Mouse (Mus musculus): ENCODE measurements at regions not wholly inside any gene's neighbourhood (a gene's known extent, or its start where the extent isn't known, plus 50 kb on each side); places are given as distances from the start of the nearest gene placed in this dataset.

GRCm38 (mm10) chr3:60388593-60388992 lies 84.0 kb upstream of the Mbnl1 start:
- Histone ChIP-seq H3K4me3 (ENCODE audit: control insufficient read depth in 1 of 2, insufficient read depth in 1 of 2, low read depth in 2 of 2, low read length in 2 of 2) (no peak overlapping the region), H3K27me3 (ENCODE audit: control insufficient read depth in 1 of 2, insufficient read depth in 2 of 2, low read length in 2 of 2) (no peaks in the 10 kb centered on the region), H3K36me3 (ENCODE audit: control insufficient read depth in 1 of 2, insufficient read depth in 2 of 2, low read length in 2 of 2) (peaks cover 0 to 8% of the 10 kb centered on the region in 2 experiments; a peak in 2 of 4 replicates), H3K79me2 (ENCODE audit: control insufficient read depth, insufficient read depth, low read length, poor library complexity) (no peaks in the 10 kb centered on the region), H3K9me3 (replicated peaks; ENCODE audit: insufficient read depth, low read length) (no peaks in the 10 kb centered on the region), H3K27ac (ENCODE audit: control insufficient read depth, low read depth, low read length) (no peak overlapping the region), H3K9ac (ENCODE audit: control insufficient read depth, low read depth, low read length, poor library complexity, severe bottlenecking) (no peak overlapping the region), H3K4me1 (ENCODE audit: control insufficient read depth in 1 of 2, insufficient read depth in 2 of 2, low read length in 2 of 2) (peaks cover 8 to 10% of the 10 kb centered on the region in 2 experiments)
- TF ChIP-seq CHD2 (IDR thresholded peaks at IDR 0.05; ENCODE audit: low read length), result no peak
- no peak for TF ChIP-seq MAZ (IDR thresholded peaks at IDR 0.05; ENCODE audit: low read depth, low read length)
- TF ChIP-seq TAL1 (IDR thresholded peaks at IDR 0.05; ENCODE audit: low read length), result no peak
- no peak for TF ChIP-seq CTCF (IDR thresholded peaks at IDR 0.05 in 2 of 3, conservative IDR thresholded peaks at IDR 0.05 in 1 of 3; ENCODE audit: control insufficient read depth in 1 of 3, insufficient read depth in 1 of 3, low read depth in 2 of 3, low read length in 3 of 3, poor library complexity in 1 of 3, severe bottlenecking in 1 of 3)
- no peak for TF ChIP-seq MYC (IDR thresholded peaks at IDR 0.05; ENCODE audit: low read depth, low read length)
- TF ChIP-seq ZKSCAN1 (IDR thresholded peaks at IDR 0.05; ENCODE audit: low read depth, low read length), result no peak
- no peak for TF ChIP-seq ETS1 (IDR thresholded peaks at IDR 0.05; ENCODE audit: low read depth, low read length)
- TF ChIP-seq GABPA (IDR thresholded peaks at IDR 0.05; ENCODE audit: low read depth, low read length), result no peak
- DNase-seq (ENCODE audit: low read depth, low spot score), result no peak

DNA sequence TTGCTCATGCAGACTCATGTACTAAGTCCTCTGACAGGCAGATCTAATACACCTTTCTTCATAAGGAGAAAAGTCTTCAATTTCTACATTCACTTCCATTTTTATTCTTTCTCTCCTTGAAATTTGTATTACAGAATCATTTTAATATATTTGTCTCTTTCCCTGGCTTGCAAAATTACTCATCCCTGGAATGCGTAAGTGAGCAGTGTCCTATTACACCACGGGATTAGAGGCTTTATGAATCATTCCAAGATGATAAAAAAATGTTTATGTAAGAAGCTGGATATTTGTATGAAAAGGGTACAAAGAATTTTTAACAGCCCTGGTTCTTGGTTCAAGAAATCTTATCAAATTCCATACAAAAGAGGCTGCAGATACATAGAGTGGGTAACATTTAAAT lies 83.6 kb upstream of the Mbnl1 start:
- no peaks in the 10 kb centered on the region for H3K27me3 ChIP-seq (ENCODE audit: control insufficient read depth in 1 of 2, insufficient read depth in 2 of 2, low read length in 2 of 2)
- H3K79me2 ChIP-seq (ENCODE audit: control insufficient read depth, insufficient read depth, low read length, poor library complexity), result no peaks in the 10 kb centered on the region
- peaks cover 8 to 10% of the 10 kb centered on the region in 2 experiments for H3K4me1 ChIP-seq (ENCODE audit: control insufficient read depth in 1 of 2, insufficient read depth in 2 of 2, low read length in 2 of 2)
- no peak for TF ChIP-seq BHLHE40 (IDR thresholded peaks at IDR 0.05; ENCODE audit: borderline replicate concordance, low read depth, low read length)
- no peak for TF ChIP-seq EP300 (IDR thresholded peaks at IDR 0.05; ENCODE audit: low read depth in 1 of 2, low read length in 2 of 2)
- TF ChIP-seq KAT2A (conservative IDR thresholded peaks at IDR 0.05; ENCODE audit: low read depth, low read length), result no peak
- TF ChIP-seq NRF1 (IDR thresholded peaks at IDR 0.05; ENCODE audit: insufficient read depth, low read depth, low read length, poor library complexity, severe bottlenecking), result no peak
- no peak for TF ChIP-seq ZNF384 (IDR thresholded peaks at IDR 0.05; ENCODE audit: low read depth, low read length)
- TF ChIP-seq POLR2A (IDR thresholded peaks at IDR 0.05; ENCODE audit: control insufficient read depth in 1 of 2, insufficient read depth in 1 of 2, low read depth in 1 of 2, low read length in 2 of 2, poor library complexity in 1 of 2), result no peak
- no peak for TF ChIP-seq RAD21 (IDR thresholded peaks at IDR 0.05; ENCODE audit: low read depth, low read length)
- no peak for TF ChIP-seq TAL1 (IDR thresholded peaks at IDR 0.05; ENCODE audit: low read length)
- no peak for TF ChIP-seq USF1 (IDR thresholded peaks at IDR 0.05; ENCODE audit: low read depth, low read length)
- TF ChIP-seq MAX (IDR thresholded peaks at IDR 0.05; ENCODE audit: low read length), result no peak
- TF ChIP-seq TCF12 (IDR thresholded peaks at IDR 0.05; ENCODE audit: low read depth, low read length), result no peak
- no peak for TF ChIP-seq TBP (IDR thresholded peaks at IDR 0.05; ENCODE audit: low read depth, low read length)
- no peak for TF ChIP-seq ZKSCAN1 (IDR thresholded peaks at IDR 0.05; ENCODE audit: low read depth, low read length)
- no peak for DNase-seq (ENCODE audit: low read depth, low spot score)
- H3K4me3 ChIP-seq (ENCODE audit: control insufficient read depth in 1 of 2, insufficient read depth in 1 of 2, low read depth in 2 of 2, low read length in 2 of 2), result no peak overlapping the region
- no peak overlapping the region for H3K27ac ChIP-seq (ENCODE audit: control insufficient read depth, low read depth, low read length)
- no peaks in the 10 kb centered on the region for H3K9me3 ChIP-seq (replicated peaks; ENCODE audit: insufficient read depth, low read length)
- H3K9ac ChIP-seq (ENCODE audit: control insufficient read depth, low read depth, low read length, poor library complexity, severe bottlenecking), result no peak overlapping the region
- H3K36me3 ChIP-seq (ENCODE audit: control insufficient read depth in 1 of 2, insufficient read depth in 2 of 2, low read length in 2 of 2), result peaks cover 0 to 9% of the 10 kb centered on the region in 2 experiments; a peak in 2 of 4 replicates
